Mouse (Mus musculus): ENCODE data around the gene Dlx2.

DNA sequence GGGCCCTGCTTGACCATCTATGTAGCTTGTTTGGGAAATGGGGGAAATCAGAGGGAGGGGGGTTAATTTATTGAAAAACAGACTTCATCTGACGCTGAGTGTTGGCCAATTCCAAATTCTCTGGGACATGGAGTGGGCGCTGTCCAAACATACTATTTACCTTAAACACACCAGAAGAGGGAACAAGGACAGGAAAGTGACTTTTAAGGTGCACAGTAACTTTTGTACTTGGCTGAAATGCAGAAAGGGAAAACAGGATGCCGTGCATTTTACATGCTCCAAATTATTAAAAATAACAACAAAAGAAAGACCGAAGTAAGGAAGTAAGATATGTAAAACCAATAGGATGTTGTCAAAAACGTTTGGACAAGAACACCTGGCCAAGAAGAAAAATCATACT, 13.5 kb downstream of the Dlx2 start:
- no peak for TF ChIP-seq CTCF (conservative IDR thresholded peaks at IDR 0.05; ENCODE audit: insufficient read depth, insufficient read length, low read depth, low read length)
- no peak for TF ChIP-seq POLR2A (IDR thresholded peaks at IDR 0.05; ENCODE audit: low read depth, low read length)
